Mouse (Mus musculus): ENCODE measurements around the gene Fam186a.
"Not testable (repeated sequence)": the region's sequence is repeated elsewhere in the genome, so short reads cannot be mapped to it uniquely, and the experiment has no call there.

Fam186a gene

DNA sequence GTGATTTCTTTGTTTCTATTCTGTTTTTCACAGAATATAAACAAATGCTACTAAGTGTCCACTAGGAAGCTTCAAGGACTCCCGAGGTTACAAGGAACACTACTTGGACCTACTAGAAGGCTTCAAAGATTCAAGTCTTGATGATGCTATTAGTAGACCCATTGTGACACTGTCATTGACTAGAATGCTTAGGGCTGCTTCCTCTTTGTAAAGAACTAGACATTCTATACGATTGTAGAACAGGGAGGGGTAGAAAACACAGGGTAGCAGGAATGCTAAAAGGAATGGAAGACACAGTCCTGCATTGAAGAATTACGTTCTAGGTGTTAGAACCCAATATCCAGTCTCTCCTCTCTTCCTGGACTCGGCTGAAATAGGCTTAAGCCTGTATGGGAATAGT is at the start of gene Fam186a:
Fam186a (minus strand) TSS at position 101 of the 400 bp plus-strand sequence.
- peak; percentile 29 for DNase-seq (ENCODE audit: low read depth, low spot score)

DNA sequence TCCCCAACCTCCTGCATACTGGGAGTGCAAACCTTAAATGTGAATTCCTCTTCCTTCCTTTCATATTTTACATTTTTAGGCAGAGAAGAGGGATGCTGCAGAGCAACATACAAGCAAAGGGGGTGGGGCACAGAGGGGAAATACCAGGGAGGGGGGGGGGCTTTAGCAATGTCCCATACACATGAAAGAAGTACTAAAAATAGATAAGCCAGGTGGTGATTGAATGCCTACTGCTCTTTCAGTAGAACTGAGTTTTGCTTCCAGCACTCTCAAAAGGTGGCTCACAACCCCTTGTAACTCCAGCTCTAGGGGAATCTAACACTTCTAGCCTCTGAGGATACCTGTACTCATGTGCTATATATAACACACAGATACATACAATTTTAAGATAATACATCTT is 39.3 kb upstream of the Fam186a start:
- DNase-seq (ENCODE audit: low read depth, low spot score), result no peak

DNA sequence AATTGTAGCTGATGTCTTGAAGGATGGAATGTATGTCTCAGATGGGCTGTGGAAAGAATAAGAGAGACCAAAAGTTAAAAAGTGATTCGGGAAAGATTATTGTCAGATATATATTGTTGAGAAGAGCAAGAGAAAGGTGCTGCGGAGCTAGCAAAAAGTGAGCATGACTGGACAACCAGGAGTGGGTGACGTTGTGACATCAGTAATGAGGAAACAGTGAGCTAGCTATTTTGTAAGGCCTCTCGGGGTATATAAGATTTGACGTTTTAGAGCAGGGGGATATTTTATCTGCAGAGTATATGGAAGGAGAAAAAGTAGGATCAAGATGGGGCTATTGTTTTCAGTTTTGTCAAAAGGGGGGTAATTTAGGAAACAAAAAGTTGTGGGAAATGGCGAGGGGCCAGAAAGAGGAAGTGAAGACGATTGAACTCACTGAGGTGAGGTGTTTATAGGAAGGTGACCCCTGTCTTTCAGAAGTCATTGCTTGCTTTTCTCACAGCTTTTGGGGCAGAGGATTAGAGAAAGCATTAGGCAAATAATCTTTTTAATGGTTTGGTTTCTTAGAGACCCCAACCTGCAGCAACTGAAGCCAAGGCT is 37.9 kb upstream of the Fam186a start:
- no peak for DNase-seq (ENCODE audit: low read depth, low spot score)

DNA sequence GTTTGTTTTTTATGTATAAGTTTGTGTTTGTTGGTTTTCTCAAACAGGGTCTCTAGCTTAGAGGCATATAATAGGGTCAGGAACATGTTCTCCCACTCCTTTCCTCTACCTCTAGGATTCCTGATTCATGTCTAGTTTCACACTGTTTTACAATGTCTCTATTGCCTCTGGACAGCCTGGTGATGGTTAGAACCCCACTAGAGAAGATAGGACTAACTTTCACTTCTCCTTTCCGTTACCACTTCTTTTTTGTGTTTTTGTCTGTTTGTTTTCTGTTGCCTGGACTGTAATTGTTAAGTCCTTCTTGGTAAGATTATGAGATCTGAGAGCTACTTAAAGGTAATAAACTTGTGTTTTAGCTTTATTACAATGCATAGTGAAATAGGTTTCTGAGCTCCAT is 32.5 kb upstream of the Fam186a start:
- DNase-seq (ENCODE audit: low read depth, low spot score), result no peak

DNA sequence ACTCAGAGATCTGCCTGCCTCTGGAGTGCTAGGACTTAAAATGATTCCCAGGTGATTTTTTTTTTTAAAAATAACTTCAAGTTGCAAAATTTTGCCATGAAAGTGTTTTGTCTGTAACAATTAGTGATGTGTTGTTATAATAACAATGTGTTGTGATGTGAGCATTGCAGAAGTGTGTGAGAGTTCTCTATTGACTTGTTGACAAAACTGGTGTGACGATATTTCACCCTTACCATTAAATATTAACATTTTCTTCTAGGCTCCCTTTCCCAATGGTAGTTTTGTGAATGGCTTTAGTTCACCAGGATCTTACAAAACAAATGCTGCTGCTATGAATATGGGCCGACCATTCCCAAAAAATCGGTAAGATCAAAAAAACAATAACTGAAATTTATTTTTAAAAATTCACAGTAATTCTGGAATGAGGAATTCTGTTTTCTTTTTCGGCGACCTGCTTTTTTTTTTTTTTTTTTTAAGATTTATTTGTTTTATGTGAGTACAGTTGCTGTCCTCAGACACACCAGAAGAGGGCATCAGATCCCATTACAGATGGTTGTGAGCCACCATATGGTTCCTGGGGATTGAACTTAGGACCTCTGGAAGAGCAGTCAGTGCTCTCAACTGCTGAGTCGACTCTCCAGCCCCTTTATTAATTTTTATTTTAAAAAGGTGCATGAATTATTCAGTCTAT is 30.4 kb upstream of the Fam186a start:
- no peak for DNase-seq (ENCODE audit: low read depth, low spot score)

DNA sequence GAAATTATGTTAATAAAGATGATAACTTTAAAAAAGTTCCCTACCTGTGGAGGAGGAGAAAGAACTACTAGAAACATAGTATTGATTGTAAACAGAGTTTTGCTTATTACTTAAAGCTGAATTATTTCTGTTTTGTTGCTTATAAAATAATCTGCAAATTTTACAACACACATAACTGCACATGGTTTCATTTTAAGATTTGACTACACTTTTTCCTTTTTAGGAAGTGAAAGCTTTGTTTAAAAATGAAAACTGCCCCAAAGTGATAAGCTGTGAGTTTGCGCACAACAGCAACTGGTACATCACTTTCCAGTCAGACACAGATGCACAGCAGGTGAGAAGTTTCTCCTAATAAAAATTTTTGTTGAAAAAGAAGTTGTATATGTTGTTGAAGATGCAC is 26.2 kb upstream of the Fam186a start:
- DNase-seq (ENCODE audit: low read depth, low spot score), result no peak

DNA sequence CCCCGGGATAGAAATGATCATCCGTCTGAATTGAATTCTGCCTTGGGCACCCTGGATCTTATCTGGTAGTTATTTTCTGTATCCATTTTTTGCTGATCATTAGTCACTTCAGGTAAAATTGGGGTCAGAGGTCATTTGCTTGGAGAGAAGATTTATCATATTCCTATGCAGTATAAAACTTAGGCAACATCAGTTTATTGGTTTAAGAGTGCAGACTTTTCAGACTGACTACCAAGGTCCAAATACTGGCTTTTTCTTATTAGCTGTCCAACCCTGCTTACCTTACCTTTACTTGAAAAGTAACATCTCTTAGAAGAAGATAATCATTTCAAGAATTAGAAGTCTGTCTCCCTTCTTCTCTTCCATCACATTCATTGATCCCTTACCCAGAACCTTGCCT is 12.9 kb upstream of the Fam186a start:
- no peak for DNase-seq (ENCODE audit: low read depth, low spot score)

DNA sequence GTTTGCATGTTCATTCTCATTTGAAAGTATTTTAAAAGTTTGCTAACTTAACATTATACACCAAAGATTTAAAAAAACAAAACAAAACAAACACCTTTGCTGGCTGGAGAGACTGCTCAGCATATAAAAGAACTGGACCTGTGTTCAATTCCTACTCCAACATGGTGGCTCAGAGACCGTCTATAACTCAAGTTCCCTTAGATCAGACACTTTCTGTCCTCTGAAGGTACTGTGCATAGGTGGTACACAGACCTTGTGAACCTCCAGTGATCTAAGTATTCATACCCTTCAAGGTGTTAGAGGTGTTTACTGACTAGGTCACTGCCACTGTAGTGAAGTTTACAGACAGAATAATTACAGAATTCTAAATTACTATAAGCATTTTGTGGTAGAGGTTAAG is 12.4 kb upstream of the Fam186a start:
- no peak for DNase-seq (ENCODE audit: low read depth, low spot score)

DNA sequence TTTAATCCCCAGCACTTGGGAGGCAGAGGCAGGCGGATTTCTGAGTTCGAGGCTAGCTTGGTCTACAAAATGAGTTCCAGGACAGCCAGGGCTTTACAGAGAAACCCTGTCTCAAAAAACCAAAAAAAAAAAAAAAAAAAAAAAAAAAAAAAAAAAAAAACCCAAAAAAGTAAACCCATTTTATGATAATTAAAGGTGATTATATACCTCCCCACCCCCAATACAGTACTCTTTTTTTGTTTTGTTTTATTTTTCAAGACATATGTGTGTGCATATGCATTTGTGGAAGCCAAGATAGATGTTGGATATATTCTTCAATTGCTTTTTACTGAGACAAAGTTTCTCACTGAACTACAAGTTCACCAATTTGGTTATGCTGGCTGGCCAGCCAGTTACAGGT is 9.3 kb upstream of the Fam186a start:
- DNase-seq (ENCODE audit: low read depth, low spot score), result not testable (repeated sequence)

DNA sequence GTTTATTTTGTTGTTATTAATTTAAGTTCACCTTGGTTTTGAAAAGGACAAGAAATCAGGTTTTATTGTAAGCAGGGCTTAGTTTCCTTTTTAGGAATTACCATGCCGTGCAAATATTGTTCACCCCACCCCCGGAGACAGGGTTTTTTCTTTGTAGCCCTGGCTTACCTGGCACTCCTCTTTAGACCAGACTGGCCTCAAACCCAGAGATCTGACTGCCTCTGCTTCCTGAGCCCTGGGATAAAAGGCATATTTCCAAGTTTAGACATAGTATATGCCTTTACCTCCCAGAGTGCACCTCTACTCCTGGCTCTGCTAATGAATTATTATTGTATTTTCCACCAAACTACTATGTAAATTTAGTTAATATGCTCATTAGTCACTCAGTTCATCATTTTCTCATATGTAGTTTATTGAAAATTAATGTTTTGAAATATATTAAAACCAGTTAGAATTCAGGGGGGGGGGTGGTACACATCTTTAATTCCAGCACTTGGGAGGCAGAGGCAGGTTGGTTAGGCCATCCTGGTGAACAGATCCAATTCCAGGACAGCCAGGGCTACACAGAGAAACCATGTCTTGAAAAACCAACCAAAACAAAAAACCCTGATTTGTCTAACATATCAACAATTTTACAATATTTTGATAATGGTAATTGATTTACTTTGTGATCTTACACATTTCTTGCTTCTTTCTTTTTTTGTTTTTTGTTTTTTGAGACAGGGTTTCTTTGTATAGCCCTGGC is 7.8 kb upstream of the Fam186a start:
- DNase-seq (ENCODE audit: low read depth, low spot score), result no peak

DNA sequence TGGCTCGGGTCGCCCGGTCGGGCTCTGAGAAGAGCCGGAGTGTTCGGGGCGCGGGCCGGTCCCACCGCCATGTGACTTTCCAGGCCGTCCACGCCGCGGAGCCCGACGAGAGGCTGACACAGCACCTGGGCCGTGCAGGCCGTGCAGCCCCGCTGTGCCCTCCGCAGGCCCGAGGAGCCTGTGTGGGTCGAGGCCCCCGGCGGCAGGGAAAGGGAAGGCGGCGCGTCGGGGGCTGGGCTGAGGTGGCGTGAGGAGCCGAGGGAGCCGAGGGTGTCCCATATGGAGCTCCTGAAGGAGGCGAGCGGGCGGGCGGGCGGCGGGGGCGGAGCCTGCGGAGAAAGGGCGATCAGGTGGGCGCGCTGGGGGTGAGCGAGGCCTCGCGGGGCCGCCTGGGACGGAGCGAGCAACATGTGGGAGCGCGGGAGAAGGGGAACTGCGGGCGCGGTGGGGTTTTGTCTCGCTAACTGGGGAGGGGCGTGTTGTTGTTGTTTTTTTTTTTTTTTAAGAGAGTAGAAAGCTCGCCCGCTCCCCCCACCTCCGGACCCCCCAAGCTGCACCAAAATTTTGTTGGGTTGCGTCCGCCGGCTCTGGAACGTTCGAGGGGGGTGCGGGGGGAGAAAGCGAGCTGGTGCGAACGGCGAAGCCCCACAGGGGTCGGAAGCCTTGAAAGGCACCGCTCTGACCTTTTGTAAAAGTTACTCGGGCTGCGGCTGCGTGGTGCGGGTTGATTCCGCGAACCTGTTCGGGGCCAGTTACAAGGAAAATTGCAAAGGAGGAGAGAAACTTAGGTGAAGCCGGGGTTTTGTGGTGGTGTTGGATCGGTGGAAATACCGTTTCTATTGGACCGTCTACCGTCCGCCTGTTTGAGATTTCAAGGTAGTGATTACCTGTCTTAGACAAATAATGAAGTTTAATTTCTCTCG is 6.4 kb upstream of the Fam186a start:
- peak; percentile 96 for DNase-seq (ENCODE audit: low read depth, low spot score)

DNA sequence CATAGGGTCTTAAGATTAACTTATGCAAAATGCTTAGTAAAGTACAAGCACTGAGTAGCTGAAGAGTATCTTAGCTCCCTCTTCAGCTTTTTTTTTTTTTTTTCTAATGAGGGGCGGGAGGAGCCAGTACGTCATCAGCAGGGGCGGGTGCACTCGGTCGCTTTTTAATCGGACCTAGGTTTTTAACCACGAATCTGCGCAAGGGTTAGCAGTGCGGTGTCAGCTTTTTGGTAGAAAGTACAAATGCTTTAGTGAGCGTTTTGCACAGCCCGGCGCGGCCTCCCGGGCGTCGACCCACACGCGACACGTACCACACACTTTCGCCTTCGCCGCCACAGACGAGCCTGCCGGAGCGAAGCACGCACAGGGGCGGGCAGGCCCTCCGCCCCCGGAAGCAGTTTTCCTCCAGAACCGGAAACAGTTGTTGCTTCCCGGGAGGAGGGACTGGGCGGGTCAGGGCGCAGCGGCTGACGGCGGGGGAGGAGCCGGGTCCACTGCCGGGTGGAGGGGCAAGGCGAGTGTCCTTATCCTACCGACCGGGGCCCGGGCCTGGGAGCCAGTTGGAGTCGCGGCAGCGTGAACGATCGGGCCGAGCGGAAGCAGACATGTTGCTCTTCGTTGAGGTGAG is 5.6 kb upstream of the Fam186a start:
- peak; percentile 97 for DNase-seq (ENCODE audit: low read depth, low spot score)

DNA sequence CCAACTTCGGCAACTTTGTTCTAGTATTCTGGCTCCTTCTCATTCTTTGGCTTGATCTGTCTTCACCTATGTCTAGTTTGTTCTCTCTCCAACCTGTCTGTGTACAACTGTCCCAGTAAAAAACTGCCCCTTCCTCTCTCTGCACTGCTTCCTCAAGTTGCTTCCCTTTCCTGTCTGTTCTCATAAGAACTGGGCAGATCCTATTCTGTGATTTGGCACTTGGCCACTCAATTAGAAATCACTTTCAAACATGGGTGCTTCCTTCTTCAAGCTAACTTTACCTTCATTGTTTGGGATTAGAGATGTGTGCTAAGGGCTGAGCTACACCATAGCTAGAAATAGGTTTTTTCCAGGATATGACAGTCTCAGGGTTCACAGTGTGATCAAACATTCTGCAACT is 3.7 kb upstream of the Fam186a start:
- no peak for DNase-seq (ENCODE audit: low read depth, low spot score)

DNA sequence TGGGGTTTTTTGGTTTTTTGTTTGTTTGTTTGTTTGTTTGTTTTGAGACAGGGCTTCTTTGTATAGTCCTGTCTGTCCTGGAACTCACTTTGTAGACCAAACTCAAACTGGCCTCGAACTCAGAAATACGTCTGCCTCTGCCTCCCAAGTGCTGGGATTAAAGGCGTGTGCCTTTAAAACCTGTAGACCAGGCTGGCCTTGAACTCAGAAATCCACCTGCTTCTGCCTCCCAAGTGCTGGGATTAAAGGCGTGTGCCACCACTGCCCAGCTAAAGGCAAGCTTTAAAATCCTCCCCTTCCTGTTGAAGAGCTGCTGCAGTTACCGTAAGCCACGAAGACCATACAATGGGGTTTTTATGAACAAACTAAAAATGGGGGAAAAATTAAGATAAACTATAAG is 2.9 kb upstream of the Fam186a start, which contains the start of gene Larp4:
Larp4 (plus strand) TSS at position 301 of the 400 bp plus-strand sequence.
- not testable (repeated sequence) for DNase-seq (ENCODE audit: low read depth, low spot score)

DNA sequence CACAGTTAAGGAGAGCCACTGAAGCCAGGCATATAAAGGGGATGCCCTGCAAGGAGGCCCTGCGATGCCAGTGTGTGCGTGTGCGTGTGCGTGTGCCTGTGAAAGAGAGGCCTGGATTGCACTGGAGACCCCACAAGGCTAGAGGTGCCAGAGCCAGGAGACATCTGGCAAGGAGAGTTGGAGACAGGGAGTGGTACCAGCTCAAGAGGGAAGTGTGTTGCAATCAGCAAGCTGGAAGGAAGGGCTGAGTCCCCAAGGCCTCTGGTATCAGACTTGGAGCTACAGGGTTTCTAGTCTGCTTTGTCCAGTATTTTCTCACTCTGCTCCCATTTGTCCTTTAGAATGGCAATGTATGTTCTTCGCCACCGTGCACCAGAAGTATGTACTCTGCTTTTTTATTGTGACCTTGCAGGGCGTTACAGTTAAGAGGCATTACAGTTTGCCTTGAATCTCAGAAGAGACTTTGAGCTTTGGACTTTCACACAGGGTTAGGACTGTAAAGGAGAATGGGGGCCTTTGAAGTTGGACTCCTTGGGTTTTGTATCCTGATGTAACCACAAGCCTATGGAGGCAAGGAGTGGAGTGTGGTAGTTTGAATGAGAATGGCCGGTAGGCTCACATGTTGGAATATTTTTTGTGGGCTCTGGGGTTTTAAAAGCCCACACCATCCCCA is 1.6 kb downstream of the Fam186a start:
- no peak for DNase-seq (ENCODE audit: low read depth, low spot score)

DNA sequence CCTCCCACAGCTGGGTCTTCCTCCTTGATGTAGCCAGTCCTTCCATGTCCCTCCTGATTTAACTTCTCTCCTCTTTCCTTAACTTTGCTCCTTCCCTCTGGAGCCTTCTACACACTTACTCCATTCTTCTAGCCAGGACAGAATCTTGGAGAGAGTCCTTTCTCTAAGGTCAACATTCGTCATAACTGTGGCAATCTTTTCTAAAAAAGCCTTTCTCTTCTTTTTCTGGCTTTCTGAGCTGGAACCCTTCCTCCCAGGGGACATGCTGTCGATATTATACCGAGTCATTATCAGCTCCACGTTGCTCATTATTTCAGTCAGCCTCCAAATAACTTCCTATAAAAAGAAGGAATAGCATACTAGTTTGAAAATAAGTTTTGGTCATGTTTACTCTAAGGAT is 11.5 kb downstream of the Fam186a start:
- no peak for DNase-seq (ENCODE audit: low read depth, low spot score)

DNA sequence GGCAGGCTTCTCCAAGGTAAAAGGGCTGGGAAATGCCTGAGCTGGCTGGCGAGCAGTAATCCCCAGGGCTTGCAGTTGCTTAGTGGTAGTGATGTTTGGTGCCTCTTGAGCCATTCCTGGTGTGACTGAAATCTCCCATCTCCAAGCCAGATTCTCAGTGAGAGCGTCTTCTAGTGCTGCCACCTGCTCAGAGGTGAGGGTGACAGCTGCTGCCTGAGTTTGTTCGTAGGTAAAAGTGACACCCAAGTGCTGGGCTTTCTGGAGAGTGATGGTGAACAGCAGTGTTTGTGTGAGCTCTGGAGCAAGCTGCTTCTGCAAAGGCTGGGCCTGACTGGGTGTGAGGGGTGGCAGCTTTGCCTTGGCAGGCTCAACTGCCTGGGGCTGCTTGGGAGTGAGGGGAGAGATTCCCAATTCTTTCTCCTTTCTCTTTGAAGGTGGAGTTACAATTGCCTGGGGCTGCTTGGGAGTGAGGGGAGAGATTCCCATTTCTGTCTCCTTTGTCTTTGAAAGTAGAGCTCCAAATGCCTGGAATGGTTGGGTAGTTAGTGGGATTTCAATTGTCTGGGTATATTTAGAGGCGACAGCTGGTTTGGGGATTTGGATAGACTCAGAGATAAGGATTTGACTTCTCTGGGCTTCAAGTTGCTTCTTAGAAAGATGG is 25.8 kb downstream of the Fam186a start:
- peak; percentile 79 for DNase-seq (ENCODE audit: low read depth, low spot score)

DNA sequence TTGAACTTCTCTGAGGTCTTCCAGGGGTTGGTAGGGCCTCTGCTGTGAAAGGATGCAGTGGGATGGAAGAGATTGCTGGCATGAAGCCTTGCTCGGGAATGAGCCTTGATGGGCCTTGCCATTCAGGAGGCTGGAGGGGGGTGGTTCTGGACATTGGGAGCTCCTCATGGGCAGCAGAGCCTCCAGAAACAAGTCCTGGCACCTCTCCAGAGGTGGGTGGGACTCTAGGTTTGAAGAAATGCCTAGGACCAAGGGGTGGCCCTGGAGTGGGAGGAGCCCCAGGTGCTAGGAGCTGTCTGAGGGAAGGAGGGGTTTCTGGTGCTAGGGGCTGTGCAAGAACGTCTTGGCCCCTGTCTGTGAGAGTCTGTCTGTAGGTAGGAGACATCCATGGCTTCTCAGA is 26.4 kb downstream of the Fam186a start:
- DNase-seq (ENCODE audit: low read depth, low spot score), result peak; percentile 62

DNA sequence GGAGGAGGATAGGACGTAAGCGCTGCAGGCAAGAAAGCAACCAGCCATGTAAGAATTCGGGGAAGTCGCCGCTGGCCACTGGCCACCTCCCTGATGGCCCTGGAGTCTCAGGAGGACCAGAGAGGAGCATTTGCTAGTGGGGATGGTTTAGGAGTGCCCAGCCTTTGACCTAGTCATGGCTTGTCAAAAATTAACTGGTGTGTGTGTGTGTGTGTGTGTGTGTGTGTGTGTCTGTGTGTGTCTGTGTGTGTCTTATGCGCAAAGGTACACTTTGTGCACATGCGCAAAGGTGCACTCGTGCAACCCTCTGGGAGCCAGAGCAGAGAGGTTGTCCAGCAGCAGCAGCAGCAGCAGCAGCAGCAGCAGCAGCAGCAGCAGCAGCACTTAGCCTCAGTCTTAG is 29.0 kb downstream of the Fam186a start:
- DNase-seq (ENCODE audit: low read depth, low spot score), result no peak

DNA sequence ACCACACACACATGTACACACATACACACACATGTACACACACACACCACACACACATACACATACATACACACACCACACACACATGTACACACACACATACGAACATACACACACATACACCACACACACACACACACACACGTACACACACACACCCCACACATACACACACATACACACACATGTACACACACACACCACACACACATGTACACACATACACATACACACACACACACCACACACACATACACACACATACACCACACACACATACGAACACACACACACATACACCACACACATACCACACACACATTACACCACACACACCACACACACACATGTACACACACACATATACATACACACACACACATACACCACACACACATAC is 30.2 kb downstream of the Fam186a start:
- no peak for DNase-seq (ENCODE audit: low read depth, low spot score)
